Comparison of ENCODE assay signal across 22 mouse cellular contexts in the genomic region with DNA sequence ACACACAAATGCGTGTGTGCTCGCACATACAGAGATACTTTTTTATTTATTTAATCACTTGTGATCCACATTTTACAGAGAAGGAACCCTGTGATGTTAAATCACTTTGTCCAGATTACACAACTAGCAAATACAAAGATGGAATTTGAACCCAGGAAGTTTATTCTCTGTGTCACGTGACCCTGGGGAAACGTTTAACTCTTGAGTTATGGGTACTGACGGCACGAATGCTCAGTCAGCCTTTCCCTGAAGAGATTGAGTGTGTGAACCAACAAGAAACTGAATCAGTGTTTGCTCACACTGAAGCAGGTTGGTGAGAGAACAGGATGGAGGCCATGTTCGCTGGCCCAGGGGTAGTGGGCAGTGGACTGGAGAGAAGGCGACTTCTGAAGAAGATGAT. TPM values are rescaled to one million over a fixed set of nuclear protein-coding genes. Genes with fewer than 3 reads are reported as not detected.
A peak's percentile ranks its signal among the peaks of the same experiment; 100 is the strongest.
DNase-seq lines count a peak whose midpoint lies in the region; ATAC-seq and TF ChIP-seq lines count a peak whose summit lies in the region.
"Had no signal": no experiment of that assay in that cellular context is flagged by ENCODE, and none has a peak within 500 bp of the region (broad histone marks: within the 10 kb centered on the region; RNA-seq: fewer than 3 reads in every experiment).

No protein-coding gene starts in this region.

- no peaks in the 10 kb centered on the region for H3K9me3 ChIP-seq in intestine, embryonic 16.5 days (ENCODE audit: control insufficient read depth, low read length)
- no peaks in the 10 kb centered on the region for H3K9me3 ChIP-seq in liver, embryonic 14.5 days (ENCODE audit: control insufficient read depth, low read length)
- no peaks in the 10 kb centered on the region for H3K9me3 ChIP-seq in stomach, postnatal 0 days (ENCODE audit: control insufficient read depth, low read length)
- H3K9me3 ChIP-seq: embryonic facial prominence, embryonic 10.5 days; forebrain, embryonic 10.5 days; heart, embryonic 15.5 days; neural tube, embryonic 13.5 days; stomach, embryonic 15.5 days had no signal

- WGBS in kidney, adult 2 months, result 56% methylated on average over 8 of the region's 8 CpGs
- WGBS in intestine, embryonic 16.5 days, result 47% methylated on average over 8 of the region's 8 CpGs
- WGBS in liver, embryonic 14.5 days (ENCODE audit: insufficient replicate concordance), result 56% methylated on average over 8 of the region's 8 CpGs
- 43% methylated on average over 8 of the region's 8 CpGs for WGBS in stomach, postnatal 0 days

- H3K9ac ChIP-seq in intestine, embryonic 16.5 days (ENCODE audit: low read depth, low read length), result no peak overlapping the region
- no peak overlapping the region for H3K9ac ChIP-seq in liver, embryonic 14.5 days (replicated peaks)
- H3K9ac ChIP-seq in stomach, postnatal 0 days (ENCODE audit: low read length), result no peak overlapping the region
- H3K9ac ChIP-seq: heart, embryonic 15.5 days; hindbrain, embryonic 14.5 days; neural tube, embryonic 13.5 days; stomach, embryonic 15.5 days had no signal

- DNase-seq in kidney, adult 2 months, result peak; percentile 62
- DNase-seq in kidney, postnatal 10 days, result no peak
- DNase-seq in liver, embryonic 14.5 days (ENCODE audit: low read depth in 3 of 3, low spot score in 3 of 3), result peak in 2 of 3 experiments; percentile 19 to 30
- DNase-seq in stomach, postnatal 0 days (ENCODE audit: low spot score), result peak; percentile 54
- no peak for DNase-seq in right cerebral cortex, postnatal 4 days
- DNase-seq in cerebellum, postnatal 4 days (ENCODE audit: low spot score in 2 of 2), result no peak
- DNase-seq in right cerebral cortex, adult 18-20 months, result no peak
- DNase-seq: cerebellum, adult 9-11 months; gastrocnemius, postnatal 36 days; layer of hippocampus, postnatal 36 days; midbrain, embryonic 14.5 days; retina, postnatal 1 day; thymus, adult 18-20 months had no signal

- H3K4me1 ChIP-seq in kidney, adult 2 months (ENCODE audit: control insufficient read depth, insufficient read depth, low read length), result peaks cover 5% of the 10 kb centered on the region
- H3K4me1 ChIP-seq in intestine, embryonic 16.5 days (ENCODE audit: control insufficient read depth, insufficient read depth, low read length), result peaks cover 21% of the 10 kb centered on the region
- H3K4me1 ChIP-seq in liver, embryonic 14.5 days (replicated peaks; ENCODE audit: control insufficient read depth in 2 of 2, insufficient read depth in 2 of 2, low read length in 1 of 2), result peaks cover 0 to 14% of the 10 kb centered on the region in 2 experiments; a peak in 2 of 4 replicates
- H3K4me1 ChIP-seq in stomach, postnatal 0 days (replicated peaks; ENCODE audit: control insufficient read depth, insufficient read depth), result peaks cover 4% of the 10 kb centered on the region; the same call in 1 of the 2 replicates

- no peak for TF ChIP-seq CTCF in kidney, adult 2 months (conservative IDR thresholded peaks at IDR 0.05; ENCODE audit: insufficient read depth, insufficient read length, low read depth, low read length)
- no peak for TF ChIP-seq CTCF in liver, embryonic 14.5 days (IDR thresholded peaks at IDR 0.05; ENCODE audit: low read depth)
- TF ChIP-seq CTCF in stomach, postnatal 0 days (IDR thresholded peaks at IDR 0.05; ENCODE audit: low read depth), result no peak

- H3K4me2 ChIP-seq in intestine, embryonic 16.5 days (ENCODE audit: low read depth, low read length), result no peak overlapping the region
- no peak overlapping the region for H3K4me2 ChIP-seq in liver, embryonic 14.5 days (ENCODE audit: low read depth)
- H3K4me2 ChIP-seq in stomach, postnatal 0 days (replicated peaks; ENCODE audit: low read depth), result no peak overlapping the region
- H3K4me2 ChIP-seq: heart, embryonic 15.5 days; hindbrain, embryonic 14.5 days; neural tube, embryonic 13.5 days; stomach, embryonic 15.5 days had no signal

- TF ChIP-seq POLR2A in kidney, adult 2 months (IDR thresholded peaks at IDR 0.05; ENCODE audit: low read depth, low read length), result no peak

- no peaks in the 10 kb centered on the region for H3K27me3 ChIP-seq in kidney, adult 2 months (replicated peaks; ENCODE audit: control insufficient read depth, insufficient read depth, low read length)
- no peaks in the 10 kb centered on the region for H3K27me3 ChIP-seq in intestine, embryonic 16.5 days (replicated peaks; ENCODE audit: control insufficient read depth, insufficient read depth, low read length)
- no peaks in the 10 kb centered on the region for H3K27me3 ChIP-seq in liver, embryonic 14.5 days (ENCODE audit: control insufficient read depth, insufficient read depth, low read length)
- no peaks in the 10 kb centered on the region for H3K27me3 ChIP-seq in stomach, postnatal 0 days (ENCODE audit: control insufficient read depth, insufficient read depth, low read length)
- H3K27me3 ChIP-seq: heart, embryonic 15.5 days; neural tube, embryonic 13.5 days; Patski; stomach, embryonic 15.5 days had no signal

- H3K36me3 ChIP-seq in kidney, adult 2 months (ENCODE audit: control insufficient read depth, insufficient read depth, low read length), result no peaks in the 10 kb centered on the region
- H3K36me3 ChIP-seq in intestine, embryonic 16.5 days (ENCODE audit: control insufficient read depth, insufficient read depth, low read length), result no peaks in the 10 kb centered on the region
- H3K36me3 ChIP-seq in liver, embryonic 14.5 days (replicated peaks; ENCODE audit: control insufficient read depth, insufficient read depth, low read depth), result no peaks in the 10 kb centered on the region
- no peaks in the 10 kb centered on the region for H3K36me3 ChIP-seq in stomach, postnatal 0 days (ENCODE audit: control insufficient read depth, insufficient read depth, low read length)
- H3K36me3 ChIP-seq: embryonic facial prominence, embryonic 10.5 days; forebrain, embryonic 10.5 days; heart, embryonic 15.5 days; neural tube, embryonic 13.5 days; stomach, embryonic 15.5 days had no signal

- peak; percentile 32 for ATAC-seq in intestine, embryonic 16.5 days
- peak; percentile 50; the same call in 1 of the 2 replicates for ATAC-seq in liver, embryonic 14.5 days (ENCODE audit: insufficient read depth)
- peak; percentile 77 for ATAC-seq in stomach, postnatal 0 days (ENCODE audit: low FRiP score, low TSS enrichment)
- ATAC-seq: forebrain, embryonic 16.5 days; Patski had no signal

- H3K4me3 ChIP-seq in kidney, adult 2 months (ENCODE audit: insufficient read depth, low read depth, low read length), result no peak overlapping the region
- H3K4me3 ChIP-seq in intestine, embryonic 16.5 days (ENCODE audit: low read length), result no peak overlapping the region
- H3K4me3 ChIP-seq in liver, embryonic 14.5 days (ENCODE audit: insufficient read depth in 1 of 2, low read depth in 2 of 2, low read length in 2 of 2), result no peak overlapping the region
- no peak overlapping the region for H3K4me3 ChIP-seq in stomach, postnatal 0 days (ENCODE audit: low read depth, low read length)
- H3K4me3 ChIP-seq: embryonic facial prominence, embryonic 10.5 days; forebrain, embryonic 10.5 days; heart, embryonic 15.5 days; neural tube, embryonic 13.5 days; stomach, embryonic 15.5 days had no signal

- no peak overlapping the region for H3K27ac ChIP-seq in kidney, adult 2 months (ENCODE audit: insufficient read depth, low read depth, low read length)
- H3K27ac ChIP-seq in intestine, embryonic 16.5 days (ENCODE audit: low read length), result no peak overlapping the region
- H3K27ac ChIP-seq in liver, embryonic 14.5 days, result no peak overlapping the region
- no peak overlapping the region; the same call in 1 of the 2 replicates for H3K27ac ChIP-seq in stomach, postnatal 0 days (replicated peaks)
- H3K27ac ChIP-seq: embryonic facial prominence, embryonic 10.5 days; forebrain, embryonic 10.5 days; heart, embryonic 15.5 days; hindbrain, embryonic 14.5 days; neural tube, embryonic 13.5 days; stomach, embryonic 15.5 days had no signal

- TF ChIP-seq EP300 in liver, embryonic 14.5 days (IDR thresholded peaks at IDR 0.05; ENCODE audit: low read depth), result no peak
- no peak for TF ChIP-seq EP300 in stomach, postnatal 0 days (optimal IDR thresholded peaks at IDR 0.05)

RNA-seq across cellular contexts. Expression of gene Laptm4a, which starts 39.1 kb away (rescaled TPM):
- polyA plus RNA-seq in kidney, adult 2 months (2012; rRNA removed), result 256 and 291 TPM in 2 replicates
- 244 and 257 TPM in 2 replicates for polyA plus RNA-seq in intestine, embryonic 16.5 days (2015; fragmentation: Nextera tagmentation; extraction: Ambion mirVana)
- 62.7 and 63.4 TPM in 2 replicates for polyA plus RNA-seq in liver, embryonic 14.5 days (2012; rRNA removed)
- 45.9 and 48.9 TPM in 2 replicates for polyA plus RNA-seq in liver, embryonic 14.5 days (2014; fragmentation: Nextera tagmentation; extraction: Ambion mirVana)
- polyA plus RNA-seq in stomach, postnatal 0 days (2015; fragmentation: Nextera tagmentation; extraction: Ambion mirVana), result 299 and 327 TPM in 2 replicates

Comparison
In these comparisons a context has a peak if more than half of its experiments do, and no peak if none do; other contexts are left out.
1. DNase-seq: peak in kidney, adult 2 months (single experiment), liver, embryonic 14.5 days (2 of 3) and stomach, postnatal 0 days (single experiment); none in kidney, postnatal 10 days (single experiment), right cerebral cortex, postnatal 4 days (single experiment), cerebellum, postnatal 4 days (0 of 2) and right cerebral cortex, adult 18-20 months (single experiment).
2. Peak in every context shown above with its lines, with median percentiles within 50 percentile points of each other: ATAC-seq.